Mouse (Mus musculus) urinary bladder, postnatal 25 days (tissue): ENCODE measurements at regions not wholly inside any gene's neighbourhood (a gene's known extent, or its start where the extent isn't known, plus 50 kb on each side); places are given as distances from the start of the nearest gene placed in this dataset.
"Not testable (repeated sequence)": the region's sequence is repeated elsewhere in the genome, so short reads cannot be mapped to it uniquely, and the experiment has no call there.

Experiments used
- DNase-seq: peaks from one replicate; pipeline ENCODE4 v3.0.0; 2022; ENCODE audit warnings: low spot score

GRCm38 (mm10) chr12:119102106-119102505, 135.9 kb upstream of the Abcb5 start:
- not testable (repeated sequence) for DNase-seq

DNA sequence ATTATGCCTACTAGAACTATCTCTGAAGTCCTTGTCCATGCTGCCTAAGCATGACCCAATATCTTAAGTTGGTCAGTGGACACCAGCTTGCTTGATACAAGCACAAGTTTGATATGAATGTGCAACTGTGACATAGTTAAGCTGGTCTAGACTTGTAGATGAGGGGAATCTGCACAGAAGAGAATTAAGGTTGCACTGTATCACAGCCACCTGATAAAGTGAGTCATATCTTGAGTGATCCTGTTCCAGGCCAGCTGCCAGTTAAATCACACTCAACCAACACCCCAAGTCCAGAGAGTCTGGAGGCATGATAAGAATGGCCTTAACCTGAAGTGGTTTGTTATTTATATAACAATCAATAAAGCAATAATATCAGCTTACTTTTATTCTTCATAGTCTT, 133.5 kb upstream of the Abcb5 start:
- no peak for DNase-seq

GRCm38 (mm10) chr12:119097814-119098213, 131.6 kb upstream of the Abcb5 start:
- no peak for DNase-seq

GRCm38 (mm10) chr12:119094314-119094713, 128.1 kb upstream of the Abcb5 start:
- DNase-seq: no peak

- DNase-seq: no peak
Measured at GRCm38 (mm10) chr12:119093402-119093801, 127.2 kb upstream of the Abcb5 start.

- DNase-seq: no peak
Measured at GRCm38 (mm10) chr12:119089292-119089691, 123.1 kb upstream of the Abcb5 start.

DNA sequence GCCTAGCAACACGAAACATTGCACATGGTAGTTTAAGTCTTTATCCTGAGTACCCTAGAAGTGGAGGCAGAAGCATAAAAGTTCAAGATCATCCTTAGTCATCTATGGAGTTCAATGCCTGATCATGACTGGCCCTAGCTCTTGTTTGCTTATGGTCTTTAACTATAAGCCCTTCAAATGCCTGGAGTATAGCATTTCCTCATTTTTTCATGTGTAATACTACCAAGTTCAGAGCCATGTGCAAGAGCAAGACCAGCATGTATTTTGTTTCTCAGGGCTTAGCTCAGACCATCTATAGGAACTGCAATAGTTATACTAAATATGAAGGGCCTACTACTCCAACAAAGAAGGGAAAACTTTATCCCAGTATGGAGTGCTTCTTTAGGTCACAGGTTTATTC, 122.4 kb upstream of the Abcb5 start:
- DNase-seq: no peak

- DNase-seq: no peak
Measured at GRCm38 (mm10) chr12:119084814-119085213, 118.6 kb upstream of the Abcb5 start.

DNA sequence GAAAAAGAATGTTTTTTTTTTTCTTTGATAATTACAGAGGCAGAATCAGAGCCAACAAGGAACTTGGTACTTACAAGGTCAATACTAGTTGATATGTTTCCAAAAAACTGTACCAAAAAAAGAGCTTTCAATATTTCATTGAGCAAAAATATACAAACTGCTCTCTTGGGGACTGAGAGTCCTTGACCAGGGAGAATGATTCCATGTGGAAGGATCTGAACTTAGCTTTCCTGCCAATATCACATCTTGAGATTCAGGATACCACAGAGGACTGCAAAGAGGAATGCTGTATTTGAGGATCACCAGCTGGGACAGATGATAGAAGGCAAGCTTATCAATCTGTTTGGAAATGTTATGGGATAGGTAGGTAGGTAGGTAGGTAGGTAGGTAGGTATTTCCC, 116.6 kb upstream of the Abcb5 start:
- DNase-seq: no peak

DNA sequence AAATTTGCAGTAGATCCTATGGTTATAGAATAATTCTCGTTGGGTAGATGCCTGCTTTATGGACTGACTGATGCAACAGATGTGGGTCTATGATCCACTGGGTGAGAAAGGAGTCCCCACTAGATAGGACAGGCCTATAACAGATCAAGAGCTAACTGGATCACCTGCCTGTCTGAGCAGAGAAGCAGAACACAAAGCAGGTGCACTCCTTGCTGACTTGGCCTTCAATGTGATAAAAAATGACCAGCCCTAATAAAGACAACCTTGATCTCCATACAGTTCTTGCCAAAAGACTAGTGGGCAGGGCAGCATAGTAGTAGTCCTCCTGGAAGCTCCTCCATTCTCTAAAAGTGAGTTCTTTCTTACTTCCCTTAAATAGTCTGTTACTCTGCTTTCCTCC, 109.6 kb upstream of the Abcb5 start:
- no peak for DNase-seq

DNA sequence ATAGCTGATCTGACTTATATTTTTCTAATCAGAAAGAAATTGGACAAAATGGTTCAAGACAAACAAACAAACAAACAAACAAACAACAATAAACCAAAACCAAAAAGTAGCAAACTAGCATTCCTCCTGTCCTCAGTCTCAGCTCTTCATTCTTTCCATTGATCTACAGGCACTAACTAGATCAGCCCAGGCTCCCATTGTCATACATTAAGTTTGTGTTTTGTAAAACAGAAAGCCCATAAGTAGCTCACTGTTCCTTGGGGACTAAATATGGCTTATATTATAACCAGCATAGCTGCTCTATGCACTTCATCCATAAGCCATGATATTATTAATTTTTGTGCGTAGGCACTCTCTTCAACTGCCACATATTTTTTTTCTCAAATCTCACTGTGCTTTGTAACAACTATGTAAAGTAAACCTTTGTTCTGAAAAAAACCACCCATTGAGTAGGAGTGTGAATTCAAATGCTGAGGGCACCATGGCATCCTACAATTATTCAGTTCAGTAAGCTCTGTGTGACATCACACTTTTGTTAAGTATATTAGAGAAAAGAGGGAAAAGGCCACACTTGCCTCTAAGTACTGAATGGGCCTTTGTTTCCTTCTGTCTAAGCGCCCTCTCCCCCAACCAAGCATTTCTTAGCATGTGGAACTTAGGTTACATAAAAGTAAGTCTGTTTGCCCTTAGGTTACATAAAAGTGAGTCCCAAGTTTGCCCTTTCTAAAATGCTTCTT, 108.7 kb upstream of the Abcb5 start:
- no peak for DNase-seq

DNA sequence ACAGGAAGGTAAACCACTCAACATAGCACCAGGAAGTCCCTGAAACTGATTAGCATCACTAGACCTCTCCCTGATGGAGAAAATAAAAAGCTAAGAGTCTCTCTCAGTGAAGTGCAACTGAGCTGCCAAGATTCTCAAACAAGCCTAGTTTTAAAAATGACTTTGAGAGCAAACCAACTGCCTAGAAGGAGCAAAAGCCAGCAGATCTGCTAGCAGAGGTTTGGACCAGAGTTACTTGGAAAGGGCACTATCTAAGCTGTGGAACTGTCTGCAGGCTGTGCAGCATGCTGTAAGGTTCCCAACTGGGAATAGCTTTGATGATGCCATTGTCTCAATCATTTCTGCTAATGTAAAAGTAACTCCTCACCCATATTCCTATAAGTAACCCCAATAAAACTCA, 107.9 kb upstream of the Abcb5 start:
- DNase-seq: no peak

- no peak for DNase-seq
Measured at GRCm38 (mm10) chr12:119070963-119071362, 104.7 kb upstream of the Abcb5 start.

DNA sequence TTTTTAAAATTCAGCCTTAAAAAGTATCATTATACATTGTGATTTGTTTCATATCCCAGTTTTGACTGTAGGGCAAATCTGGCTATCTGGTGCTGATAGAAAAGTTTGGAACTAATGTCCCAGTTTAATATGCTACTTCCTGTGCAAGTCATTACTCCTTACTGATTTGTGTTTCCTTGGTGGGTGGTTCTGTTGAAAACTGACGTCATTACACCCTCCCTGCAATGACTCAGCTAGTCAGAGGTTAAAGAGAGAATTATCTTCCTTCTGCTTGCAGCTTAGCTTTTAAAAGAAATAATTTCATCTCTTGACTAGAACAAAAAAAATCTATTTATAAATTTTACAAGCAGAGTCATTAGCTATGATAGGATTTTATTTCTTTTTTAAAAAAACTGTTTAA, 104.2 kb upstream of the Abcb5 start:
- DNase-seq: no peak

GRCm38 (mm10) chr12:119069747-119070146, 103.5 kb upstream of the Abcb5 start:
- DNase-seq: no peak

DNA sequence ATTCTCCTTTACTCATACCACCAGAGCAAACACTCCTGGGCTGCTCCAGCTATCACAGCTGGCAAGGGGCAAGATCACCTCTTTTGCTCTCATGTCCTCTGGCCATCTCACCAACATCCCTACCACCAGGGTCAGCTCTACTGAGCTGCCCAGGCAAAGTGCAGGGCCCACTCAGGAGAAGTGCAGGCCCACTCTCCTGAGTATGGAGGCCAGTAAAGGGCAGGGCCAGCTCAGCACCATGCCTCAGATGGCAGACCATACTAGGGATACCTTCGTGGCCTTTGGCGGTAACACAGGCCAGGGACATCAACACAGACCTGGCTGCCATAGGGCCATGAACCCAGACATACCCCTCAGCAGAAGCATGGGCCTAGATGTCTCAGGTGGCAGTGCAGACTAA, 101.9 kb upstream of the Abcb5 start:
- DNase-seq: no peak

GRCm38 (mm10) chr12:119062931-119063330, 96.7 kb upstream of the Abcb5 start:
- DNase-seq: no peak

GRCm38 (mm10) chr12:119062490-119062889, 96.3 kb upstream of the Abcb5 start:
- no peak for DNase-seq

GRCm38 (mm10) chr12:119054560-119054959, 88.3 kb upstream of the Abcb5 start:
- no peak for DNase-seq

DNA sequence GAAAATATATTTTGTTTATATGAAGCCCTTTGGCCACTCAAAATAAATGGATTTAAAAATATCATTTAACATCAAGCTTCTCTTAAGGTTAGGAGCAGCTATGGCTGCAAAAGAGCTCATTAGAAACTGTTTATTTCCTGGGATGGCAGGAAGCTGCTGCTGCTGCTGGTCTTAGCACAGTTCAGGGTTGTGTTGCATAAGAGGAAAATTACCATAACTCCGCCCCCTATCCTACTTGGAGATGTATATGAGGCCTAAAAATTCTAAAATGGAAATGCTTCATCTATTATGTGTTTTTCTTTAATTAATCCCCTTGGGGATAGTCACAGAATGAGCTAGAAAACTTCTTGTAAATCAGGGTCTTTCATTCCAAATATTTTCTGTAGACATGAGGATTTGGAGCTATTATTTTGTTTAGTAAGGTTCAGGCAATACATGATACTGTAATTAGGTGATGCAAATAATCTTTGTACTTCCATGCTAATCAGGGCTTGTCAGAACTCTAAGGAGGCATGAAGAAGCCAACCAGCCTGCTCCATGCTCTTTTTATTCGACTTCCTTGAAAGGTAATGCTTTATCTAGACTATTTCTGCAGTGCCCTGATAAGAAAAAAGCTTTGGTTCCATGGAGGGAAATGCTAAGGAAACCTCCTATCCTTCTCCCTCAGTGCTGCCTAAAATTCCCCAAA, 85.6 kb upstream of the Abcb5 start:
- no peak for DNase-seq

GRCm38 (mm10) chr12:119038306-119038705, 72.1 kb upstream of the Abcb5 start:
- no peak for DNase-seq

DNA sequence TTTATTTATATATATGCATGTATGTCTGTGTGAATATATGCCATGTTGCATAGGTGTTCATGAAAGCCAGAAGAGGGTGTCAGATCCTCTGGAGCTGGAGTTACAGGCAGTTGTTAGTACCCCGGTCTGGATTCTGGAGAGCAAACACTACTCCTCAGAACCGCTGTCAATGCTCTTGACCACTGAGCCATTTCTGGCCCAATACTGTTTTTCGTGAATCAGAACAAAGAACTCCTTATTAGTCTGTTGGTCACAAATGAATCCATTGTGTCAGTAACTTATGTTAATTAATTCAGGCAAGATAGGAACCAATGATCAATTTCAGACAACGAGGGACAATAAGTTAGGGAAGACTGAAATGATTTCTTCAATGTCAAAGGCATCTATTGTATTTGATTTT, 68.6 kb upstream of the Abcb5 start:
- no peak for DNase-seq

- no peak for DNase-seq
Measured at GRCm38 (mm10) chr12:119028711-119029110, 62.5 kb upstream of the Abcb5 start.

- DNase-seq: no peak
Measured at GRCm38 (mm10) chr12:119028161-119028560, 61.9 kb upstream of the Abcb5 start.
